Mouse (Mus musculus): ENCODE measurements at regions not wholly inside any gene's neighbourhood (a gene's known extent, or its start where the extent isn't known, plus 50 kb on each side); places are given as distances from the start of the nearest gene placed in this dataset.

DNA sequence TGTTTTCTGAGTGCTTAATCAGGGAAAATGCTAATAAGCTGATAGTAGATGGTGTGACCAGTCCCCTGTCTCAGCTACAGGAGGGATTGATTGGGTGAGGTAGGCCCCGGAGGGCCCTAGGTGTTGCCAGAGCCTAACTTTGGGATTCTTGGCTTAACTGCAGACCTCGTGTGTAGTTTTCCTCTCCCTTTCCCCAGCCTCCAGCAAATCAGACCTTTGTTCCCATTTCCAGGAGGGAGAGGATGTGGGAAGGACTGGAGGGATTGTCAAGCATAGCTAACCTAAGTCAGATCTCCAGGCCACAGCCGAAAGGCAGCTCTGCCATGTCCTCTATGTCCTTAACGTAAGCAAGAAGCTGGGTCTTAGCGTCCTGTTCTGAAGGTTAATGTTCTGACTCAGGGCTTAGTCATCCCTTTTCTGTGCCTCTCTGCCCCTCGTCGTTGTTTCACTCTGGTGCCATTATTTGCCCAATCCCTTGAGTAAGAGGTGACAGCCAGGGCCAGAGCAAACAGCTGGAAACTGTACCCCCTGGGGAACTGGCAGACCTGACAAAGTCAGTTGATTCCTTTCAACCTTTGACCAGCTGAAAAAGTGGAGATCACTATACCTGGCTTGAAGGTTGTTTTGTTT lies 83.2 kb upstream of the Sipa1l1 start:
- Histone ChIP-seq H3K27ac (no peak overlapping the region), H3K9ac (no peak overlapping the region), H3K9me3 (replicated peaks) (0 out of 2 replicates have a peak, but pooled peaks cover 3% of the 10 kb centered on the region), H3K4me1 (no peaks in the 10 kb centered on the region), H3K27me3 (no peaks in the 10 kb centered on the region), H3K4me3 (no peak overlapping the region), H3K36me3 (ENCODE audit: poor library complexity, severe bottlenecking) (no peaks in the 10 kb centered on the region), H3K4me2 (no peak overlapping the region)
- WGBS: 45% methylated on average over 7 of the region's 7 CpGs
- ATAC-seq: no peak

DNA sequence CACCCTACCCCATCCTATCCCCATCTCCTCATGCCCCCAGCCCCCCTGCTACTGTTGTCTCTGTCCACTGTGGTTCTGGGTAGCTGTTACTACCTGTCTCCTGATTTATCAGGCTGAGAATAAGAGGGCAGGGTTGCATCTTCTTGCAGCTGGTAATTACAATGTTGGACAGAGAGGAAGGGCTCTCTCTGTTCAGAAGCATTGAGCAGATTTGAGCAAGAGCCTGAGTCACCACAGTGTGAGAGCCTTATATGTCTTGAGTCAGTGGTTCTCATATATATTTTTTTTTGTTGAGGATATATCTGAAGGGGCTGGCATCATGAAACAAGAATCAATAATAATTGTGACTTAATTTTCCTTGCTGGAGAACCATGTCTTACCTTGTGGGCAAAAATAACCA lies 82.7 kb upstream of the Sipa1l1 start:
- no peak for ATAC-seq
- Histone ChIP-seq H3K9ac (no peak overlapping the region), H3K36me3 (ENCODE audit: poor library complexity, severe bottlenecking) (no peaks in the 10 kb centered on the region), H3K4me1 (no peaks in the 10 kb centered on the region), H3K9me3 (replicated peaks) (0 out of 2 replicates have a peak, but pooled peaks cover 3% of the 10 kb centered on the region), H3K27me3 (no peaks in the 10 kb centered on the region), H3K4me3 (no peak overlapping the region), H3K27ac (no peak overlapping the region), H3K4me2 (no peak overlapping the region)

GRCm38 (mm10) chr12:82089288-82089687 lies 79.8 kb upstream of the Sipa1l1 start:
- Histone ChIP-seq H3K9me3 (replicated peaks) (no peaks in the 10 kb centered on the region), H3K36me3 (ENCODE audit: poor library complexity, severe bottlenecking) (no peaks in the 10 kb centered on the region), H3K27me3 (no peaks in the 10 kb centered on the region), H3K4me2 (no peak overlapping the region), H3K27ac (no peak overlapping the region), H3K9ac (no peak overlapping the region), H3K4me1 (peaks cover 17% of the 10 kb centered on the region), H3K4me3 (no peak overlapping the region)
- WGBS: 90% methylated on average over 6 of the region's 6 CpGs
- ATAC-seq: no peak

DNA sequence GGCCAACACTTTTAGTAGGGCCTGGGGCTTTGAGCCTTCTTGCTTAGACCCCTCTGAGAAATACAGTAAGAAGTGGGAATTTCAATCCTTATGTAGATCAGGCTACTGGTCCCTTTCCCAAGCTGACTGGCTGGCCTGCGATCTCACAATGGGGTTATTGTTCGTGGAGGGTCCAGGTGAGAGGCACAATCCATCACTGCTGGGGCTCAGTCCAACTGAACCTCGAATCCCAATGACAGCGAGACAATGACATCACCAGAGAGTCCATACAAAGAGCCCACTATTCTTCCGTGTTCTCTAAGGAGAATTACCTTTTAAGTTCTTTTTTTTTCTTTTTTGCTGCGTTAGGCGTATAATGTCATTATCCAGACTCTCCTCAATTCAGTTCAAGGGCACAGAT lies 75.8 kb upstream of the Sipa1l1 start:
- Histone ChIP-seq H3K27me3 (no peaks in the 10 kb centered on the region), H3K9ac (no peak overlapping the region), H3K9me3 (replicated peaks) (no peaks in the 10 kb centered on the region), H3K27ac (no peak overlapping the region), H3K4me2 (0 out of 2 replicates have a peak overlapping the region, but pooled peaks have one; percentile 22), H3K4me3 (no peak overlapping the region), H3K36me3 (ENCODE audit: poor library complexity, severe bottlenecking) (no peaks in the 10 kb centered on the region), H3K4me1 (peaks cover 17% of the 10 kb centered on the region)
- no peak for ATAC-seq
- 17% methylated on average over 7 of the region's 7 CpGs for WGBS

DNA sequence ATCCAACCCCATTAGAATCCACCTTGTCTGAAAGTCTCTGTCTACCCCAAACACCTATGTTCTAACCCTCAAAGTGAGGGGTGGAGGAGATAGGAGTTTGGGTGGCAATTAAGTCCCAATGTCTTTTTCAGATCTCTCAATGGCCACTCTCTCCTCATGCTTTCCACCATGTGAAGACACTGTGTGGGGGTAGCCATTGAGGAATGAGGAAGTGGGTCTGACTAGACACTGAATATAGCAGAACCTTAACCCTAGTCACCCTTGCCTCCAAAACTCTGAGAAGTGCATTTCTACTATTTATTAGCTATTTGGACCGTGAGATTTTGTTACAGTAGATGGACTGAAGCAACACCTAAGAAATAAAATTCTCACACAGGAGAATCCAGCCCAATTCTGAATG lies 73.7 kb upstream of the Sipa1l1 start:
- Histone ChIP-seq H3K27ac (no peak overlapping the region), H3K36me3 (ENCODE audit: poor library complexity, severe bottlenecking) (no peaks in the 10 kb centered on the region), H3K9ac (no peak overlapping the region), H3K4me1 (peaks cover 17% of the 10 kb centered on the region), H3K9me3 (replicated peaks) (no peaks in the 10 kb centered on the region), H3K27me3 (no peaks in the 10 kb centered on the region), H3K4me2 (no peak overlapping the region), H3K4me3 (no peak overlapping the region)
- 95% methylated on average over 1 of the region's 1 CpGs for WGBS
- ATAC-seq: no peak

GRCm38 (mm10) chr12:82097126-82097525 lies 72.0 kb upstream of the Sipa1l1 start:
- no peak overlapping the region for H3K4me3 ChIP-seq
- H3K27ac ChIP-seq: no peak overlapping the region
- H3K4me1 ChIP-seq: peaks cover 17% of the 10 kb centered on the region
- H3K27me3 ChIP-seq: no peaks in the 10 kb centered on the region
- no peak overlapping the region for H3K4me2 ChIP-seq
- H3K9ac ChIP-seq: no peak overlapping the region
- 90% methylated on average over 6 of the region's 6 CpGs for WGBS
- no peaks in the 10 kb centered on the region for H3K9me3 ChIP-seq (replicated peaks)
- no peak for ATAC-seq
- no peaks in the 10 kb centered on the region for H3K36me3 ChIP-seq (ENCODE audit: poor library complexity, severe bottlenecking)

GRCm38 (mm10) chr12:82097620-82098019 lies 71.5 kb upstream of the Sipa1l1 start:
- Histone ChIP-seq H3K27ac (no peak overlapping the region), H3K9me3 (replicated peaks) (no peaks in the 10 kb centered on the region), H3K4me1 (peaks cover 15% of the 10 kb centered on the region), H3K36me3 (ENCODE audit: poor library complexity, severe bottlenecking) (no peaks in the 10 kb centered on the region), H3K27me3 (no peaks in the 10 kb centered on the region), H3K9ac (no peak overlapping the region), H3K4me2 (no peak overlapping the region), H3K4me3 (no peak overlapping the region)
- WGBS: 89% methylated on average over 4 of the region's 4 CpGs
- no peak for ATAC-seq

DNA sequence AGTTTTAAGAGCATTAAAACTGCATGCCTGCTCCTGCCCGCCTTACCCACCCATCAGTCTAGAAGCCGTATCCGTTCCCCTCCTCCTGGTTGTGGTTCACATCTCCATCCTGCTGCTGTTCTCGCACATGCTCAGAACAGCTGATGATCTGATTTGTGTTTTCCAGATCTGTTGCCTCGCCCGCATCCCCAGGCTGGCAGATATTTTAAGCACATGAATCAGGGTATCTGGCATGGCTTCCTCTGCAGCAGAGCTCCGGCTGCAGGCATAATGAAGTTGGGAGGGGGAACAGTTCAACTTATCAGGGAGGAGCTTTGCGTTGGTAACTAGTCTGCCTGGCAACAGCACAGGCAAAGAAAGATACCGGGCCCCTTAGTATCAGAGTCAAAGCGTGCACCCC lies 64.9 kb upstream of the Sipa1l1 start:
- H3K4me1 ChIP-seq: no peaks in the 10 kb centered on the region
- no peaks in the 10 kb centered on the region for H3K36me3 ChIP-seq (ENCODE audit: poor library complexity, severe bottlenecking)
- H3K4me2 ChIP-seq: no peak overlapping the region
- no peak overlapping the region for H3K27ac ChIP-seq
- H3K9me3 ChIP-seq (replicated peaks): no peaks in the 10 kb centered on the region; the same call in 1 of the 2 replicates
- H3K27me3 ChIP-seq: no peaks in the 10 kb centered on the region
- WGBS: 81% methylated on average over 10 of the region's 10 CpGs
- H3K4me3 ChIP-seq: no peak overlapping the region
- peak; percentile 74; the same call in 1 of the 2 replicates for ATAC-seq
- no peak overlapping the region for H3K9ac ChIP-seq

GRCm38 (mm10) chr12:82105184-82106031 lies 63.7 kb upstream of the Sipa1l1 start:
- Histone ChIP-seq H3K27me3 (no peaks in the 10 kb centered on the region), H3K4me2 (no peak overlapping the region), H3K9me3 (replicated peaks) (no peaks in the 10 kb centered on the region; the same call in 1 of the 2 replicates), H3K4me3 (no peak overlapping the region), H3K27ac (no peak overlapping the region), H3K4me1 (no peaks in the 10 kb centered on the region), H3K36me3 (ENCODE audit: poor library complexity, severe bottlenecking) (no peaks in the 10 kb centered on the region), H3K9ac (no peak overlapping the region)
- 83% methylated on average over 17 of the region's 17 CpGs for WGBS
- ATAC-seq: no peak

DNA sequence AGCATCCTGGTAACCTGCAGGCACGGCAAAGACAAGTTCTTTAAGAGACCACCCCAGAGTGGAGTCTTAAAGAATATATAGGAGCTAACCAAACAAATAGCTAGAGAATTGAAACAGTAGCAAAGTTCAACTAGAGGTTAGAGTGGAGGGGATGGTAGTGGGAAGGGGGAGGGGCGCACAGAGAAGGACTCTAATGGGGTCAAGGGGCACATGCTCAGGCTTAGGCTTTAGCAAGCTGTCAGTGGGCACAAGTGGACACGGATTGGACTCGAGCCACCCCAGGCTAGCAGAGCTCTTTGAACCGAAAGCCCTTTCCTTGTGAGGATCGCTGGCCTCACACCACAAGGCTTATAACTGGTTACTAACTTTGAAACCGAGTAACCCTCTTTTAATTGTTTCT lies 53.4 kb upstream of the Sipa1l1 start:
- Histone ChIP-seq H3K4me2 (no peak overlapping the region), H3K4me1 (no peaks in the 10 kb centered on the region), H3K27ac (no peak overlapping the region), H3K36me3 (ENCODE audit: poor library complexity, severe bottlenecking) (no peaks in the 10 kb centered on the region), H3K4me3 (no peak overlapping the region), H3K9me3 (replicated peaks) (0 out of 2 replicates have a peak, but pooled peaks cover 4% of the 10 kb centered on the region), H3K27me3 (no peaks in the 10 kb centered on the region), H3K9ac (no peak overlapping the region)
- no peak for ATAC-seq
- 76% methylated on average over 7 of the region's 7 CpGs for WGBS
